Mouse (Mus musculus): Measurements from ENCODE around the gene Arhgap9. TPM values are rescaled to one million over a fixed set of nuclear protein-coding genes. Genes with fewer than 3 reads are reported as not detected.
"Not testable (repeated sequence)": the region's sequence is repeated elsewhere in the genome, so short reads cannot be mapped to it uniquely, and the experiment has no call there.

Arhgap9 gene
- total RNA-seq, 4 experiments from 2014 or later = 2.2 to 5.0 (median 3.6) TPM

- DNase-seq = peak; percentile 73
Measured at GRCm38 (mm10) chr10:127292987-127293538, 28.7 kb upstream of the Arhgap9 start.

GRCm38 (mm10) chr10:127293590-127294113, 28.1 kb upstream of the Arhgap9 start:
- no peak for DNase-seq

GRCm38 (mm10) chr10:127294895-127295510, 26.8 kb upstream of the Arhgap9 start:
- no peak for DNase-seq

GRCm38 (mm10) chr10:127295986-127296794, 25.6 kb upstream of the Arhgap9 start:
- no peak for DNase-seq

- no peak for DNase-seq
Measured at GRCm38 (mm10) chr10:127297015-127297871, 24.5 kb upstream of the Arhgap9 start.

GRCm38 (mm10) chr10:127300361-127300760, 21.4 kb upstream of the Arhgap9 start:
- no peak for DNase-seq

- no peak for DNase-seq
Measured at GRCm38 (mm10) chr10:127303136-127303535, 18.6 kb upstream of the Arhgap9 start.

GRCm38 (mm10) chr10:127309167-127309566, 12.6 kb upstream of the Arhgap9 start:
- DNase-seq = not testable (repeated sequence)

GRCm38 (mm10) chr10:127310523-127311475, 11.0 kb upstream of the Arhgap9 start:
- no peak for DNase-seq

- DNase-seq = peak; percentile 94
Measured at GRCm38 (mm10) chr10:127311476-127312355, 10.0 kb upstream of the Arhgap9 start, which contains the start of gene Mars. TSS of gene Mars (minus strand) at chr10:127311786.

- peak; percentile 76 for DNase-seq
Measured at GRCm38 (mm10) chr10:127312356-127312676, 9.4 kb upstream of the Arhgap9 start.

- DNase-seq = no peak
Measured at GRCm38 (mm10) chr10:127312858-127313257, 8.9 kb upstream of the Arhgap9 start.

GRCm38 (mm10) chr10:127313516-127313915, 8.2 kb upstream of the Arhgap9 start:
- DNase-seq = not testable (repeated sequence)

- DNase-seq = not testable (repeated sequence)
Measured at GRCm38 (mm10) chr10:127314950-127315349, 6.8 kb upstream of the Arhgap9 start.

GRCm38 (mm10) chr10:127317277-127317676, 4.5 kb upstream of the Arhgap9 start:
- DNase-seq = no peak

- no peak for DNase-seq
Measured at GRCm38 (mm10) chr10:127318009-127318408, 3.8 kb upstream of the Arhgap9 start.

- DNase-seq = no peak
Measured at GRCm38 (mm10) chr10:127319969-127320368, 1.8 kb upstream of the Arhgap9 start.

- no peak for DNase-seq
Measured at GRCm38 (mm10) chr10:127322178-127322577, 414 bp downstream of the Arhgap9 start.

- DNase-seq = no peak
Measured at GRCm38 (mm10) chr10:127322669-127323068, 905 bp downstream of the Arhgap9 start.

Measured in adrenal gland, adult 8-10 months (tissue).